Mouse (Mus musculus): ENCODE measurements around the gene Pilra. TPM values are rescaled to one million over a fixed set of nuclear protein-coding genes. Genes with fewer than 3 reads are reported as not detected.

Gene Pilra
- total and polyA plus RNA-seq, 3 experiments, result 0.89 to 1.5 TPM; not detected in 1

- Histone ChIP-seq H3K9ac (ENCODE audit: control insufficient read depth, low read depth, low read length, poor library complexity, severe bottlenecking) (no peak overlapping the region), H3K4me3 (ENCODE audit: control insufficient read depth in 1 of 2, insufficient read depth in 1 of 2, low read depth in 2 of 2, low read length in 2 of 2) (no peak overlapping the region), H3K79me2 (ENCODE audit: control insufficient read depth, insufficient read depth, low read length, poor library complexity) (peaks cover 47% of the 10 kb centered on the region), H3K27ac (ENCODE audit: control insufficient read depth, low read depth, low read length) (no peak overlapping the region), H3K9me3 (replicated peaks; ENCODE audit: insufficient read depth, low read length) (no peaks in the 10 kb centered on the region), H3K4me1 (ENCODE audit: control insufficient read depth in 1 of 2, insufficient read depth in 2 of 2, low read length in 2 of 2) (peaks cover 7 to 25% of the 10 kb centered on the region in 2 experiments; a peak in 3 of 4 replicates), H3K27me3 (ENCODE audit: control insufficient read depth in 1 of 2, insufficient read depth in 2 of 2, low read length in 2 of 2) (no peaks in the 10 kb centered on the region), H3K36me3 (ENCODE audit: control insufficient read depth in 1 of 2, insufficient read depth in 2 of 2, low read length in 2 of 2) (peaks cover 3 to 26% of the 10 kb centered on the region in 2 experiments)
- TF ChIP-seq MAX (IDR thresholded peaks at IDR 0.05; ENCODE audit: low read length) (no peak), SMC3 (IDR thresholded peaks at IDR 0.05; ENCODE audit: low read depth, low read length) (no peak), POLR2A (IDR thresholded peaks at IDR 0.05; ENCODE audit: control insufficient read depth in 1 of 2, insufficient read depth in 1 of 2, low read depth in 1 of 2, low read length in 2 of 2, poor library complexity in 1 of 2) (peak in 1 of 2 experiments; percentile 18; a peak in 1 of 4 replicates)
- no peak for DNase-seq (ENCODE audit: low read depth, low spot score)
These were observed 54.4 kb downstream of the Pilra start for GRCm38 (mm10) chr5:137781661-137782060.

- Histone ChIP-seq H3K27me3 (ENCODE audit: control insufficient read depth in 1 of 2, insufficient read depth in 2 of 2, low read length in 2 of 2) (no peaks in the 10 kb centered on the region), H3K9me3 (replicated peaks; ENCODE audit: insufficient read depth, low read length) (no peaks in the 10 kb centered on the region), H3K79me2 (ENCODE audit: control insufficient read depth, insufficient read depth, low read length, poor library complexity) (peaks cover 27% of the 10 kb centered on the region), H3K4me1 (ENCODE audit: control insufficient read depth in 1 of 2, insufficient read depth in 2 of 2, low read length in 2 of 2) (peaks cover 7 to 23% of the 10 kb centered on the region in 2 experiments; a peak in 3 of 4 replicates), H3K4me3 (ENCODE audit: control insufficient read depth in 1 of 2, insufficient read depth in 1 of 2, low read depth in 2 of 2, low read length in 2 of 2) (peak overlapping the region; percentile 90 to 94), H3K9ac (ENCODE audit: control insufficient read depth, low read depth, low read length, poor library complexity, severe bottlenecking) (peak overlapping the region; percentile 91), H3K36me3 (ENCODE audit: control insufficient read depth in 1 of 2, insufficient read depth in 2 of 2, low read length in 2 of 2) (peaks cover 3 to 21% of the 10 kb centered on the region in 2 experiments), H3K27ac (ENCODE audit: control insufficient read depth, low read depth, low read length) (peak overlapping the region; percentile 78)
- DNase-seq (ENCODE audit: low read depth, low spot score), result peak; percentile 63
- TF ChIP-seq ZMIZ1 (IDR thresholded peaks at IDR 0.05; ENCODE audit: low read depth, low read length), result peak; percentile 40; the same call in 1 of the 2 replicates
- TF ChIP-seq KAT2A (conservative IDR thresholded peaks at IDR 0.05; ENCODE audit: low read depth, low read length), result no peak
These were observed 56.8 kb downstream of the Pilra start for GRCm38 (mm10) chr5:137779053-137779933.

GRCm38 (mm10) chr5:137778635-137779034 is 57.4 kb downstream of the Pilra start, which contains the start of gene Ppp1r35:
Gene Ppp1r35, plus strand, starts transcription at chr5:137778849.
- peak; percentile 97 for DNase-seq (ENCODE audit: low read depth, low spot score)
- peak within 1 kb of the TSS; percentile 91 for H3K9ac ChIP-seq (ENCODE audit: control insufficient read depth, low read depth, low read length, poor library complexity, severe bottlenecking)
- peaks cover 8 to 17% of the 10 kb centered on the region in 2 experiments for H3K4me1 ChIP-seq (ENCODE audit: control insufficient read depth in 1 of 2, insufficient read depth in 2 of 2, low read length in 2 of 2)
- H3K27ac ChIP-seq (ENCODE audit: control insufficient read depth, low read depth, low read length), result peak within 1 kb of the TSS; percentile 78
- peaks cover 3 to 14% of the 10 kb centered on the region in 2 experiments for H3K36me3 ChIP-seq (ENCODE audit: control insufficient read depth in 1 of 2, insufficient read depth in 2 of 2, low read length in 2 of 2)
- TF ChIP-seq CHD2 (IDR thresholded peaks at IDR 0.05; ENCODE audit: low read length) (peak; percentile 59), NRF1 (IDR thresholded peaks at IDR 0.05; ENCODE audit: insufficient read depth, low read depth, low read length, poor library complexity, severe bottlenecking) (peak; percentile 40; the same call in 1 of the 2 replicates), NELFE (IDR thresholded peaks at IDR 0.05; ENCODE audit: low read depth, low read length) (peak; percentile 72; the same call in 1 of the 2 replicates), GABPA (IDR thresholded peaks at IDR 0.05; ENCODE audit: low read depth, low read length) (no peak), ZMIZ1 (IDR thresholded peaks at IDR 0.05; ENCODE audit: low read depth, low read length) (peak; percentile 47), RCOR1 (IDR thresholded peaks at IDR 0.05; ENCODE audit: low read depth, low read length) (peak; percentile 50; the same call in 1 of the 2 replicates), KAT2A (conservative IDR thresholded peaks at IDR 0.05; ENCODE audit: low read depth, low read length) (peak; percentile 78), ELF1 (IDR thresholded peaks at IDR 0.05; ENCODE audit: low read depth, low read length) (peak; percentile 100), RAD21 (IDR thresholded peaks at IDR 0.05; ENCODE audit: low read depth, low read length) (no peak), POLR2AphosphoS2 (IDR thresholded peaks at IDR 0.05; ENCODE audit: low read length) (peak; percentile 23; the same call in 1 of the 2 replicates), SIN3A (IDR thresholded peaks at IDR 0.05; ENCODE audit: low read length) (peak; percentile 89), POLR2A (IDR thresholded peaks at IDR 0.05; ENCODE audit: control insufficient read depth in 1 of 2, insufficient read depth in 1 of 2, low read depth in 1 of 2, low read length in 2 of 2, poor library complexity in 1 of 2) (peak; percentile 50 to 72; a peak in 2 of 4 replicates), TBP (IDR thresholded peaks at IDR 0.05; ENCODE audit: low read depth, low read length) (peak; percentile 63), MXI1 (IDR thresholded peaks at IDR 0.05; ENCODE audit: low read depth, low read length) (peak; percentile 20; the same call in 1 of the 2 replicates), CTCF (IDR thresholded peaks at IDR 0.05 in 2 of 3, conservative IDR thresholded peaks at IDR 0.05 in 1 of 3; ENCODE audit: control insufficient read depth in 1 of 3, insufficient read depth in 1 of 3, low read depth in 2 of 3, low read length in 3 of 3, poor library complexity in 1 of 3, severe bottlenecking in 1 of 3) (no peak), SMC3 (IDR thresholded peaks at IDR 0.05; ENCODE audit: low read depth, low read length) (no peak), HCFC1 (IDR thresholded peaks at IDR 0.05; ENCODE audit: low read depth, low read length) (peak; percentile 97), TCF12 (IDR thresholded peaks at IDR 0.05; ENCODE audit: low read depth, low read length) (peak; percentile 50), ZC3H11A (IDR thresholded peaks at IDR 0.05; ENCODE audit: low read depth, low read length) (no peak), E2F4 (IDR thresholded peaks at IDR 0.05; ENCODE audit: borderline replicate concordance, low read depth, low read length) (no peak), MYB (IDR thresholded peaks at IDR 0.05; ENCODE audit: low read depth, low read length) (0 out of 2 replicates have a peak, but pooled peaks have one; percentile 62), GATA1 (IDR thresholded peaks at IDR 0.05; ENCODE audit: low read depth, low read length) (0 out of 2 replicates have a peak, but pooled peaks have one; percentile 7)
- H3K9me3 ChIP-seq (replicated peaks; ENCODE audit: insufficient read depth, low read length), result no peaks in the 10 kb centered on the region
- no peaks in the 10 kb centered on the region for H3K27me3 ChIP-seq (ENCODE audit: control insufficient read depth in 1 of 2, insufficient read depth in 2 of 2, low read length in 2 of 2)
- H3K4me3 ChIP-seq (ENCODE audit: control insufficient read depth in 1 of 2, insufficient read depth in 1 of 2, low read depth in 2 of 2, low read length in 2 of 2), result peak within 1 kb of the TSS; percentile 90 to 94
- peaks cover 21% of the 10 kb centered on the region for H3K79me2 ChIP-seq (ENCODE audit: control insufficient read depth, insufficient read depth, low read length, poor library complexity)

All from MEL (cell line).